Mouse (Mus musculus) lung, postnatal 0 days (tissue): ENCODE measurements around the gene Brk1.
A peak's percentile ranks its signal among the peaks of the same experiment; 100 is the strongest.

Experiments used
- CTCF ChIP-seq: IDR thresholded peaks from 2 replicates; pipeline ENCODE4 v1.5.1; 2016; ENCODE audit warnings: antibody characterized with exemption, mild to moderate bottlenecking
- EP300 ChIP-seq: IDR thresholded peaks from 2 replicates; pipeline ENCODE4 v1.6.1; 2016; ENCODE audit warnings: antibody characterized with exemption, mild to moderate bottlenecking, control low read depth

GRCm38 (mm10) chr6:113604432-113605223, at the start of gene Brk1:
- peak; percentile 71 for TF ChIP-seq CTCF
- TF ChIP-seq EP300, result no peak
